Mouse (Mus musculus): ENCODE results near the gene Hnf4a.

Hnf4a gene

DNA sequence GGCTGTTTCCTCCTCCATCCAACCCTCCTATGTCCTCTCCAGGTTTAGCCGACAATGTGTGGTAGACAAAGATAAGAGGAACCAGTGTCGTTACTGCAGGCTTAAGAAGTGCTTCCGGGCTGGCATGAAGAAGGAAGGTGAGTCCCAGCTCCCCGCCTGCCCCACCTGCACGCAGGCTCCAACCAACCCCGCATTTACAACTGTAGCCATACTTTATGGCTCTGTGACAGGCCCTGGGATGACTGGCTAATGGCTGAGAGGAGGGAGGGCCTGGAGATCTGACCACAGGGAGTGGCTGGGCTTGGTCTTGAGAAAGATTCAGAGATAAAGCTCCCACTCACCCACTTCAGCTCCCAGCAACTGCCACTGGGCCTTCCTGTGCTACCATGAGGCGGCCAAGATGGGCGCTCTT lies 45.9 kb downstream of the Hnf4a start:
- no peak for DNase-seq (ENCODE audit: low spot score)

GRCm38 (mm10) chr2:163554425-163554982 lies 47.9 kb downstream of the Hnf4a start:
- DNase-seq (ENCODE audit: low spot score): no peak

DNA sequence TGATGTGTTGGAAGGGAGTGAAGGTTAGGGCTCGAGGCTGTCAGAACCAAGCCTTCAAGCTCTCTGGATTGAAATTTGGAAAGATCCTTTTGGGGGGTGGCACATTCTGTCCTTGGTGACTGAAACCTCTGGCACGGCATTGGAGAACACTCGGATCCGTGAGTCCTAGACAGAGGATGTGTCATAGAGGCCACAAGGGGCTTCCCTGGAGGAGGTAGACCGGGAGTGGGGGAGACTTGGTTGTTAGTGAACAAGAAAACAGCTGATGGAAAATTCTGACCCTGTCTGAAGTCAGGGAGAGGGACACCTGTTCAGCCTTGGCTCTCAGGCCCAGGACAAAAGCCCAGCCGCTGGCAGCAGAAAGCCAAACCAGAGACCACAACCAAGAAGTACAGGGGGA lies 48.4 kb downstream of the Hnf4a start:
- no peak for DNase-seq (ENCODE audit: low spot score)

GRCm38 (mm10) chr2:163555417-163555816 lies 48.8 kb downstream of the Hnf4a start:
- DNase-seq (ENCODE audit: low spot score): no peak

DNA sequence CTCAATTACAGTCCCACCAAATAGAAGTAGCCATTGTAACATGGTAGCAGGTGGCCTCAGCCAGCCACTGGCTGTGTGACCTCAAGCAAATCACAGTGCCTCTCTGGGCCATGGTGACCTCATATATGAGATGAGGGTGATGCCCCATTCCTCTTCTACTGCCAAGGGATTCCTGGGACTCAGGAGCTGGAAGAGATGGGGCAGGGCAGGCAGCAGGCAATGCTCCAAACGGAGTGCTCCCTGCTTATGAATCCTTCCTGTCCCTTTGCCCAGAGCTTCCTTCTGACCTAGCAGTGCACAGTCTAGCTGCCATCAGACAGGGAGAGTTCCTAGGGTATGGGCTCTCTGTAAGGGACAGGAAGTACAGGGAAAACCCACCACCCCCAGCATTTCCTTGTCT lies 51.9 kb downstream of the Hnf4a start:
- no peak for DNase-seq (ENCODE audit: low spot score)

- no peak for DNase-seq (ENCODE audit: low spot score)
These were observed 52.6 kb downstream of the Hnf4a start for GRCm38 (mm10) chr2:163559236-163559635.

DNA sequence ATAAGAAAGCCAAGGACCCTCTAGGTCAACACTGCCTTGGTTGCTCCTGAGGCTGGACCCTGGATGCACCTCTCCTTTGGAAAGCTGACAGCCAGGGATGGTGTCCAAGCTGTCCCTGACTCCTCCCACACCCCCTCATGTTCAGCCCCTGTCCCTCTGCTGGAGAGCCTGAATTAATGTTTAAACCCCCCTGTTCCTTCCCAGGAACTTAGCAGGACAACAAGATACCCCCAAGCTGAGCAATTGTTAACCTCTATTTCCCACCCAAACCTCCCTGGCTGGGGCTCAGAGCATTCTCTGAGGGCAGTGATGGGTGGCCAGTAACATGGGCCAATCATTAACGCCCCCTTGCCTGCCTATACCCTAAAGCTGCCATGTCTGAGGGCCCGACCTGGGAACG lies 53.6 kb downstream of the Hnf4a start:
- no peak for DNase-seq (ENCODE audit: low spot score)

DNA sequence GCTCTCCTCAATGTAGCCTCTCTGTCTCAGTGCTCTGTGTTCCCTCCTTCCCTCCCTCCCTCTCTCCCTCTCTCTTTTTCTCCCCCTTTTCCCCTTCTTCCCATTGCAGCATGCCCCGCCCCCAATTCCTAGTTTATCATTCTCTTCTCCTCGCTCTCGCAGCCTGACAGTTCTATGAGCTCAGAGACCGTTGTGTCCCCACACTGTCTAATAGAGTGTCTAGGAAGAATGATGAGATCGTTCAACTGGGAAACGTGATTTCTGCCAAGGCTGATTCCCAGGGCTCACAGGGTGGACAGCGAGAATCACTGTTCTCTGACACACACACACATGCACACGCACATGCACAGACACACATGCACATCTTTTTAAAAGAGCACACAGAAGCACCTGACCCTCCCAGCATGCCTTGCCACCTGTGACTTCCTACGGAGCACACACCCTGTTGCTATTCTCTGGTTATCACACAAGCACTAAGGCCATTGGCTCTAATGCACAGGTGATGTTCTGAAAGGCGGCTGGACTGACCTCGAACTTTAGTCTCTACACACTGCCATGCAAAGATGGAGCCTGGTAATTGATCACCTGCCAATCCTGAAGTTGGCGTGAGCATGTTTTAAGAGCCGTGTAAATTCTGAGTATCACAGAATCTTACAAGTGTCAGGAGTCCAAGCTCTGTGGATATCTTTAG lies 54.8 kb downstream of the Hnf4a start:
- no peak for DNase-seq (ENCODE audit: low spot score)

DNA sequence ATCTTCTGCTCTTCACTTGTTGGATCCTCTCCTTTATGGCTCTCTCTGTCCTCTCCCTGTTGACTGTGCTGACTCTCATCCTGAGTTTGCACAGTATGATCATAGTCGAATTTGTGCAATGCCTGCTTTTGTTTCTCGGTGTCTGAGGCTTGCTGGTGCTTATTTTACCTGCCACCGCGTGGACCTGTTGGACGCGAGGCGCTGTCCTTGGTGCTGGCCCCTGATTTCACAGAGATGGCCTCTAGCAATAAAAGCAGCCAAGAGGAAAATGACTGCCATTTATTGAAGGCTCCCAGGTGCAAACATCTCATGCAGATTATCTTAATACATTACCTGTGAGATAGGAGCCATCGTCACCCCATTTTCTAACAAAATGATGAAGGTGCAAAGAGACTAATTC lies 58.0 kb downstream of the Hnf4a start:
- DNase-seq (ENCODE audit: low spot score): peak; percentile 73

GRCm38 (mm10) chr2:163574321-163574720 lies 67.7 kb downstream of the Hnf4a start:
- no peak for DNase-seq (ENCODE audit: low spot score)

GRCm38 (mm10) chr2:163575248-163575647 lies 68.6 kb downstream of the Hnf4a start:
- peak; percentile 17 for DNase-seq (ENCODE audit: low spot score)

DNA sequence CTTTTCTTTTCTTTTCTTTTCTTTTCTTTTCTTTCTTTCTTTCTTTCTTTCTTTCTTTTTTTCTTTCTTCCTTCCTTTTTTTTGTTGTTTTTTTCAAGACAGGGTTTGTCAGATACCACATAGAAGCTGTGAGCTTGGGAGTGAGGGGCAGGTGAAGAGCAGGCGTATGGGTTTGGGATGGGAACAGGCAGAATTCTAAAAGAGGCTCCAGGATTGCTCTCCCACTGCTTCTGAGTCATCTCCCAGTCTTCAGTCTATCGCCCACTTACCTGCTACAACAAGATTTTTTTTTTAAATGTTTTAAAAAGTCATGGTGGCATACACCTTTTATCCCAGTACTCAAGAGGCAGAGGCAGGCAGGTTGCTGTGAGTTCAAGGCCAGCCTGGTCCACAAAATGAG lies 71.4 kb downstream of the Hnf4a start:
- no peak for DNase-seq (ENCODE audit: low spot score)

- no peak for DNase-seq (ENCODE audit: low spot score)
These were observed 73.7 kb downstream of the Hnf4a start for GRCm38 (mm10) chr2:163580069-163580945.

- no peak for DNase-seq (ENCODE audit: low spot score)
These were observed 76.8 kb downstream of the Hnf4a start for GRCm38 (mm10) chr2:163583226-163584087.

GRCm38 (mm10) chr2:163584088-163584426 lies 77.4 kb downstream of the Hnf4a start:
- no peak for DNase-seq (ENCODE audit: low spot score)

- peak; percentile 60 for DNase-seq (ENCODE audit: low spot score)
These were observed 80.0 kb downstream of the Hnf4a start for GRCm38 (mm10) chr2:163586384-163587261.

- DNase-seq (ENCODE audit: low spot score): no peak
These were observed 80.9 kb downstream of the Hnf4a start for GRCm38 (mm10) chr2:163587506-163587905.

DNA sequence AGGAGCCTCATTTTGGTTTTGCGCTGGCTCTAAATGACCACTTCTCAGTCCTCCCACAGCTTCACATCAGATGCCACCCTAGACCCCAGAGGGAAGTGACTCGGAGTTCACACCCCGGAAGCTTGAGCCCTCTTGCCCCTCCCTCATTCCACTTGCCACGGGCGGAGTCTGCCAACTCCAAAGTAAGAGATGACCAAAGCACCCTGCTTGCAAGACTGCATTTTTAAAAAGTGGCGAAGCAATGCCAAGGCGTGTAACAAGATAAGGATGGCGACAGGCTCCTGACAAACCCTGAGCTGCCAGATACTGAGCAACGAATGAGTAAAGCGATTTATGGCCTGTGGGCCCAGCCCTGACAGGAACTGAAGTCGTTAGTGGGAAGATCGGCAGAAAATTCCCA lies 83.6 kb downstream of the Hnf4a start:
- DNase-seq (ENCODE audit: low spot score): no peak

DNA sequence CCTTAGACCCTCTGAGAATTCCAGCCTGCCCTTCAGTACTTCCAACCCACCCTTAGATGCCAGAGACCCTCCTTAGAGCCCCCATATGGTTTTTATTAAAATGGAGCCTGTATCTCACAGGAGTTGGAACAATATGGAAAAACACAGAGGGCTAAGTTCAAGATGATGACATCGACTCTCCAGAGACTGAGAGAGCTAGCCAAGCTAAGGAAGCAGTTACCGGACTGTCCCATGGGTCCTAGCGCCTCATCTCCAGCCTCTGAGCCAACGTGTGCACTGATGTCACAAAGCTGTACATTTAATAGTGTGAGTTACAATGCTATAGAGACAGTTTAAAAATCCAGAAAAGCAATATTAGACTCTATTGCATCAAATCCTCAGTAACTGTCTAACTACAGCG lies 84.4 kb downstream of the Hnf4a start:
- DNase-seq (ENCODE audit: low spot score): peak; percentile 13

GRCm38 (mm10) chr2:163592084-163592483 lies 85.5 kb downstream of the Hnf4a start:
- DNase-seq (ENCODE audit: low spot score): no peak

DNA sequence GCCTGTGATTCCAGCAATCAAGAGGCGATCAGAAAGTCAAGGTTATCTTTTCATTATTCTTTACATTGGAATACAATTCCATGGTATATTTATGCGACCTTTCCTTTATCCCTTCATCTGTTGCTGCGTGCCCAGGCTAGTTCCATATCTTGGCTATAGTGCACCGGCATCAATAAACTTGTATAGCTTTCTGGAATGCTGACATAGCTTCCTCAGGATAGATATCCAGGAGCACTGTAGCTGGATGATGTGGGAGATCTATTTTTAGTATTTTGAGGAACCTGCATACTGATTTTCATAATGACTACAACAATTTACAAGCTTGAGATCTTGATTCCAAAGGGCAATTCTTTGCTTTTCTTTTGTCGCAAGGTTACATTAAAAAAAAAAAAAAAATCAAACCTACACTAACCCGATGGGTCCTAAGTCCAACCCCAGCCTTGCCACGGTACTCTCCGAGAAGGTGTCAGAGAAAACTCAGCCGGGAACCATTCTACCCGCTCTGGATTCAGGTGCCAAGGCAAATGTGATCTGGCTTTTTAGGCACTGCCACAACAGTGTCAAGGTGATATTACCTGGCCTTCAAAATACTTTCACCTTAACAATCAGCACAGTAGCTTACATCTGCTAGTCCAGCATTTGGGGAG lies 87.2 kb downstream of the Hnf4a start:
- DNase-seq (ENCODE audit: low spot score): no peak

All from embryo, embryonic 10 days (tissue).